Mouse (Mus musculus) forebrain, embryonic 13.5 days (tissue): Measurements from ENCODE around the gene Gm49673. TPM values are rescaled to one million over a fixed set of nuclear protein-coding genes. Genes with fewer than 3 reads are reported as not detected.
"Not testable (repeated sequence)": the region's sequence is repeated elsewhere in the genome, so short reads cannot be mapped to it uniquely, and the experiment has no call there.

Experiments used
- ATAC-seq: fragments of 200-750 bp; cut with Nextera tagmentation; 2 replicates; pipeline ENCODE4 v1.8.0; 2017
- H3K27ac ChIP-seq: fragments of 300-500 bp; sonication (generic); 2 replicates; pipeline ENCODE4 v1.5.1; 2015; ENCODE audit warnings: inconsistent platforms, mild to moderate bottlenecking, moderate library complexity
- H3K27me3 ChIP-seq: fragments of 300-500 bp; sonication (generic); 2 replicates; pipeline ENCODE4 v1.6.1; 2015; ENCODE audit warnings: mild to moderate bottlenecking, inconsistent platforms
- H3K36me3 ChIP-seq: fragments of 300-500 bp; sonication (generic); 2 replicates; pipeline ENCODE4 v1.6.1; 2015; ENCODE audit warnings: mild to moderate bottlenecking, inconsistent platforms; ENCODE audit not compliant: poor library complexity, severe bottlenecking
- H3K4me1 ChIP-seq: fragments of 300-500 bp; sonication (generic); 2 replicates; pipeline ENCODE4 v1.6.1; 2015; ENCODE audit warnings: inconsistent platforms
- H3K4me2 ChIP-seq: fragments of 300-500 bp; sonication (generic); 2 replicates; pipeline ENCODE4 v1.6.1; 2015; ENCODE audit warnings: inconsistent platforms, mild to moderate bottlenecking, moderate library complexity
- H3K4me3 ChIP-seq: fragments of 300-500 bp; sonication (generic); 2 replicates; pipeline ENCODE4 v1.5.1; 2015; ENCODE audit warnings: mild to moderate bottlenecking, inconsistent platforms
- H3K9ac ChIP-seq: fragments of 300-500 bp; sonication (generic); 2 replicates; pipeline ENCODE4 v1.6.1; 2015; ENCODE audit warnings: mild to moderate bottlenecking, inconsistent platforms
- H3K9me3 ChIP-seq: fragments of 300-500 bp; sonication (generic); replicated peaks from 2 replicates; pipeline ENCODE4 v1.6.1; 2016; ENCODE audit warnings: inconsistent platforms
- WGBS: fragments of 180-500 bp; shearing (Covaris S2); methylation state at CpG from one replicate; pipeline ENCODE4 v1.1.7; 2015; 5-methylcytosine and 5-hydroxymethylcytosine counted together
- polyA plus RNA-seq: library from polyadenylated mRNA; unstranded; fragments of >200 nt; fragmentation: Nextera tagmentation; extraction: Ambion mirVana; gene quantifications from 2 replicates; pipeline ENCODE4 v1.2.1, GENCODE M21; 2015

Gene Gm49673
- polyA plus RNA-seq, 1 experiment from 2014 or later: not detected

GRCm38 (mm10) chr17:8164701-8165607, 17.4 kb upstream of the Gm49673 start, which contains the start of gene Fgfr1op:
TSS of gene Fgfr1op (plus strand) at chr17:8165501.
- Histone ChIP-seq H3K4me3 (peak within 1 kb of the TSS; percentile 53), H3K36me3 (peaks cover 11% of the 10 kb centered on the region), H3K4me2 (peak within 1 kb of the TSS; percentile 57), H3K9ac (peak within 1 kb of the TSS; percentile 65)
- ATAC-seq: peak; percentile 97
- WGBS: under 1% methylated on average over 16 of the region's 55 CpGs
- not testable (repeated sequence) for H3K27me3 ChIP-seq, H3K9me3 ChIP-seq, H3K27ac ChIP-seq, H3K4me1 ChIP-seq

- not testable (repeated sequence) for H3K27me3 ChIP-seq
These were observed 13.4 kb upstream of the Gm49673 start for GRCm38 (mm10) chr17:8160969-8161368.

GRCm38 (mm10) chr17:8158627-8159026, 11.0 kb upstream of the Gm49673 start:
- not testable (repeated sequence) for H3K27ac ChIP-seq, H3K4me1 ChIP-seq
- no CpG with 5 or more reads among the region's 1 CpGs for WGBS

More at GRCm38 (mm10) chr17:8160969-8161368, 13.4 kb upstream of the Gm49673 start:
- H3K9ac ChIP-seq, H3K4me2 ChIP-seq, ATAC-seq, H3K9me3 ChIP-seq, H3K27ac ChIP-seq, H3K4me1 ChIP-seq, H3K4me3 ChIP-seq, H3K36me3 ChIP-seq: not testable (repeated sequence)
- 50% methylated on average over 3 of the region's 3 CpGs for WGBS

GRCm38 (mm10) chr17:8155982-8156381, 8.4 kb upstream of the Gm49673 start:
- not testable (repeated sequence) for ATAC-seq

More at GRCm38 (mm10) chr17:8158627-8159026, 11.0 kb upstream of the Gm49673 start:
- not testable (repeated sequence) for H3K27me3 ChIP-seq, H3K4me2 ChIP-seq, H3K9ac ChIP-seq, H3K4me3 ChIP-seq, H3K9me3 ChIP-seq, H3K36me3 ChIP-seq, ATAC-seq

GRCm38 (mm10) chr17:8155010-8155409, 7.4 kb upstream of the Gm49673 start:
- WGBS: 90% methylated on average over 7 of the region's 7 CpGs
- not testable (repeated sequence) for H3K4me2 ChIP-seq, H3K27ac ChIP-seq, H3K27me3 ChIP-seq, H3K9me3 ChIP-seq, H3K4me3 ChIP-seq, H3K4me1 ChIP-seq, H3K36me3 ChIP-seq, ATAC-seq, H3K9ac ChIP-seq

More at GRCm38 (mm10) chr17:8155982-8156381, 8.4 kb upstream of the Gm49673 start:
- not testable (repeated sequence) for H3K36me3 ChIP-seq, H3K4me3 ChIP-seq, H3K9ac ChIP-seq, H3K4me2 ChIP-seq, H3K27me3 ChIP-seq, H3K9me3 ChIP-seq, H3K27ac ChIP-seq, H3K4me1 ChIP-seq
- no CpG with 5 or more reads among the region's 8 CpGs for WGBS

GRCm38 (mm10) chr17:8146931-8147330, 657 bp downstream of the Gm49673 start:
- Histone ChIP-seq H3K9ac (peak overlapping the region; percentile 68; the same call in 1 of the 2 replicates), H3K4me2 (peak overlapping the region; percentile 63), H3K4me3 (peak overlapping the region; percentile 53)
- not testable (repeated sequence) for H3K27me3 ChIP-seq, H3K9me3 ChIP-seq, ATAC-seq, H3K27ac ChIP-seq, H3K36me3 ChIP-seq, H3K4me1 ChIP-seq
- WGBS: 20% methylated on average over 5 of the region's 5 CpGs

GRCm38 (mm10) chr17:8143802-8144673, 3.5 kb downstream of the Gm49673 start:
- H3K9ac ChIP-seq, ATAC-seq, H3K4me3 ChIP-seq, H3K4me2 ChIP-seq, H3K9me3 ChIP-seq, H3K27ac ChIP-seq, H3K27me3 ChIP-seq, H3K4me1 ChIP-seq, H3K36me3 ChIP-seq: not testable (repeated sequence)
- WGBS: 50% methylated on average over 10 of the region's 14 CpGs

GRCm38 (mm10) chr17:8140210-8140609, 7.4 kb downstream of the Gm49673 start:
- H3K4me1 ChIP-seq, H3K9me3 ChIP-seq, H3K27ac ChIP-seq, H3K36me3 ChIP-seq, ATAC-seq, H3K4me3 ChIP-seq, H3K27me3 ChIP-seq, H3K9ac ChIP-seq, H3K4me2 ChIP-seq: not testable (repeated sequence)
- 47% methylated on average over 3 of the region's 3 CpGs for WGBS

- not testable (repeated sequence) for H3K27ac ChIP-seq, H3K4me3 ChIP-seq, H3K36me3 ChIP-seq, H3K4me2 ChIP-seq, H3K9me3 ChIP-seq, H3K4me1 ChIP-seq, H3K9ac ChIP-seq, ATAC-seq, H3K27me3 ChIP-seq
- 95% methylated on average over 5 of the region's 5 CpGs for WGBS
These were observed 9.5 kb downstream of the Gm49673 start for GRCm38 (mm10) chr17:8138116-8138515.

- H3K36me3 ChIP-seq, H3K9ac ChIP-seq, H3K27me3 ChIP-seq, ATAC-seq, H3K27ac ChIP-seq, H3K4me3 ChIP-seq, H3K4me1 ChIP-seq, H3K9me3 ChIP-seq, H3K4me2 ChIP-seq: not testable (repeated sequence)
- WGBS: no CpG with 5 or more reads among the region's 6 CpGs
These were observed 16.7 kb downstream of the Gm49673 start for GRCm38 (mm10) chr17:8130849-8131248.

- H3K9ac ChIP-seq, H3K4me2 ChIP-seq, H3K27ac ChIP-seq, H3K4me3 ChIP-seq, ATAC-seq, H3K36me3 ChIP-seq, H3K9me3 ChIP-seq, H3K4me1 ChIP-seq, H3K27me3 ChIP-seq: not testable (repeated sequence)
- 87% methylated on average over 9 of the region's 9 CpGs for WGBS
These were observed 18.0 kb downstream of the Gm49673 start for GRCm38 (mm10) chr17:8129578-8129977.

GRCm38 (mm10) chr17:8128326-8128993, 19.1 kb downstream of the Gm49673 start:
- WGBS: 100% methylated on average over 1 of the region's 7 CpGs
- H3K36me3 ChIP-seq, H3K9ac ChIP-seq, ATAC-seq, H3K4me3 ChIP-seq, H3K27ac ChIP-seq, H3K27me3 ChIP-seq, H3K4me2 ChIP-seq, H3K9me3 ChIP-seq, H3K4me1 ChIP-seq: not testable (repeated sequence)
